Comparison of ENCODE assay signal across 18 mouse cellular contexts in genomic region chr3:30494371-30494770, GRCm38 (mm10).
"Had no signal": no experiment of that assay in that cellular context is flagged by ENCODE, and none has a peak within 500 bp of the region (broad histone marks: within the 10 kb centered on the region; RNA-seq: fewer than 3 reads in every experiment).

No protein-coding gene starts in this region.

- H3K4me3 ChIP-seq: midbrain, embryonic 10.5 days; midbrain, embryonic 12.5 days; myocyte; neural tube, embryonic 13.5 days; neural tube, embryonic 15.5 days had no signal

- H3K27me3 ChIP-seq: midbrain, embryonic 12.5 days; neural tube, embryonic 13.5 days had no signal

- DNase-seq: lung, adult 18-20 months; lung, embryonic 14.5 days; lung, postnatal 10 days; lung, postnatal 4 days; midbrain, embryonic 14.5 days; retina, postnatal 1 day; right cerebral cortex, adult 18-20 months; right cerebral cortex, postnatal 25 days; right cerebral cortex, postnatal 4 days; spleen, adult 18-20 months; thymus, adult 18-20 months; thymus, postnatal 14 days; thymus, postnatal 36 days had no signal

- H3K36me3 ChIP-seq: neural tube, embryonic 13.5 days; neural tube, embryonic 15.5 days had no signal

- H3K4me1 ChIP-seq: neural tube, embryonic 13.5 days; neural tube, embryonic 15.5 days had no signal

- H3K27ac ChIP-seq: midbrain, embryonic 10.5 days; midbrain, embryonic 12.5 days; neural tube, embryonic 13.5 days; neural tube, embryonic 15.5 days had no signal

- H3K9me3 ChIP-seq: neural tube, embryonic 13.5 days; neural tube, embryonic 15.5 days had no signal
